Mouse (Mus musculus) liver, adult 2 months (tissue): ENCODE data around the gene C2cd3.

ENCODE experiments used
- CTCF ChIP-seq: fragments of 200-500 bp; IDR thresholded peaks from 2 replicates; pipeline ENCODE4 v1.5.1; 2011; ENCODE audit warnings: low read depth, low read length, control low read depth
- POLR2A ChIP-seq: fragments of 200-500 bp; IDR thresholded peaks from 2 replicates; pipeline ENCODE4 v1.6.1; 2011; ENCODE audit warnings: low read length, control low read depth; ENCODE audit not compliant: insufficient read depth; ENCODE audit errors: extremely low read depth

DNA sequence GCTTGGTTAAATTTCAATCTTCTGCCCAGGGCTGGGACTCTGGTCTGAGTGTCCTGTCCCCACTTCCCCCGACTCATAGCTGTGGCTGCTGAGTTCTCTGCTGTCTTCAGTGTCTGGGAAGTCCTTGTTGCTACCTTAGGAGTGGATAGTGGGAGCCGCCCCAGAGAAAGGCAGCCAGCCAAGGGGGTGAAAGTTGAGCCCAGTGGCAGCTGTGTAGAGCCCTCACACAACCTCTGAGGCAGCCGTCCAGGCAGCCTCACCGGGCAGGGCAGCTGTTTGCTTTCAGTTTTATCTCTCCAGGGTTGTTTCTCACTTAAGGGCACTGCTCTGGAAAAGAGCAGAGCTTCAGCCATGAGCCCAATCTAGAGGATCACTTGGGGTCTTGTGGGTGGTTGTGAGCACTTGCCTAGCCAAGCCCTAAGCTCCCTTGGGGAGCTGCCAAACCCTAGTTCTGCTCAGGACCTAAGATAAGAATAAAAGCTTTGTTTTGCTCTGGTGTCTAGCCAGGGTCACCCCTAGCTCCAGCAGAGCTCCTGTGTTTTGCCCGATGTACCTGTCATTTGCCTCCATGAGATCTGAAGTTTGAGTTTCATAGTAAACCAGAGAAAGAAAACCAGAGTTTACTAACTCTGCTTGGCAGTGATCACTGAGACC lies 93.8 kb downstream of the C2cd3 start:
- TF ChIP-seq CTCF (no peak), POLR2A (no peak)
